Mouse (Mus musculus) stomach, postnatal 0 days (tissue): ENCODE results near the gene Slc15a1. TPM values are rescaled to one million over a fixed set of nuclear protein-coding genes. Genes with fewer than 3 reads are reported as not detected.
"Not testable (repeated sequence)": the region's sequence is repeated elsewhere in the genome, so short reads cannot be mapped to it uniquely, and the experiment has no call there.

ENCODE experiments used
- ATAC-seq: fragments of 200-750 bp; cut with Nextera tagmentation; 2 replicates; pipeline ENCODE4 v1.8.0; 2017; ENCODE audit not compliant: low FRiP score, low TSS enrichment
- DNase-seq: peaks from one replicate; pipeline ENCODE4 v3.0.0-alpha.2; 2016; ENCODE audit warnings: low spot score
- H3K27ac ChIP-seq: fragments of 300-500 bp; sonication (generic); replicated peaks from 2 replicates; pipeline ENCODE4 v1.5.1; 2014; ENCODE audit warnings: mild to moderate bottlenecking, control low read depth
- H3K27me3 ChIP-seq: fragments of 300-500 bp; sonication (generic); 2 replicates; pipeline ENCODE4 v1.6.1; 2014; ENCODE audit warnings: low read length; ENCODE audit not compliant: control insufficient read depth, insufficient read depth
- H3K36me3 ChIP-seq: fragments of 300-500 bp; sonication (generic); 2 replicates; pipeline ENCODE4 v1.6.1; 2014; ENCODE audit warnings: low read length, mixed read lengths; ENCODE audit not compliant: control insufficient read depth, insufficient read depth
- H3K4me1 ChIP-seq: fragments of 300-500 bp; sonication (generic); replicated peaks from 2 replicates; pipeline ENCODE4 v1.6.1; 2014; ENCODE audit warnings: antibody characterized with exemption; ENCODE audit not compliant: control insufficient read depth, insufficient read depth
- H3K4me2 ChIP-seq: fragments of 300-500 bp; sonication (generic); replicated peaks from 2 replicates; pipeline ENCODE4 v1.6.1; 2014; ENCODE audit warnings: low read depth, mild to moderate bottlenecking, control low read depth, moderate library complexity
- H3K4me3 ChIP-seq: fragments of 300-500 bp; sonication (generic); 2 replicates; pipeline ENCODE4 v1.5.1; 2014; ENCODE audit warnings: low read depth, low read length, control low read depth
- H3K9ac ChIP-seq: fragments of 300-500 bp; sonication (generic); 2 replicates; pipeline ENCODE4 v1.6.1; 2014; ENCODE audit warnings: mild to moderate bottlenecking, low read length, control low read depth, mixed read lengths
- H3K9me3 ChIP-seq: fragments of 300-500 bp; sonication (generic); 2 replicates; pipeline ENCODE4 v1.6.1; 2016; ENCODE audit warnings: low read length; ENCODE audit not compliant: control insufficient read depth
- CTCF ChIP-seq: IDR thresholded peaks from 2 replicates; pipeline ENCODE4 v1.5.1; 2016; ENCODE audit warnings: antibody characterized with exemption, low read depth, mild to moderate bottlenecking, moderate library complexity
- EP300 ChIP-seq: optimal IDR thresholded peaks from 2 replicates; pipeline ENCODE3; 2016; ENCODE audit warnings: antibody characterized with exemption
- WGBS: fragments of 180-500 bp; shearing (Covaris S2); extraction: QIAGEN DNeasy Blood & Tissue Kit; methylation state at CpG from one replicate; pipeline ENCODE4 v1.1.7; 2014; 5-methylcytosine and 5-hydroxymethylcytosine counted together
- polyA plus RNA-seq: library from polyadenylated mRNA; unstranded; fragments of >200 nt; fragmentation: Nextera tagmentation; extraction: Ambion mirVana; gene quantifications from 2 replicates; pipeline ENCODE4 v1.2.1, GENCODE M21; 2015

The Slc15a1 gene
- polyA plus RNA-seq, 1 experiment from 2014 or later, result 12.0 TPM

GRCm38 (mm10) chr14:121422664-121423340, 82.2 kb downstream of the Slc15a1 start:
- 28% methylated on average over 4 of the region's 4 CpGs for WGBS
- H3K4me3 ChIP-seq, result no peak overlapping the region
- ATAC-seq (peak; percentile 81), DNase-seq (peak; percentile 43)
- H3K4me1 ChIP-seq, result 0 out of 2 replicates have a peak, but pooled peaks cover 2% of the 10 kb centered on the region
- H3K36me3 ChIP-seq, result no peaks in the 10 kb centered on the region
- H3K9ac ChIP-seq, result no peak overlapping the region
- H3K4me2 ChIP-seq, result no peak overlapping the region
- peak overlapping the region; percentile 69 for H3K27ac ChIP-seq
- no peaks in the 10 kb centered on the region for H3K9me3 ChIP-seq
- TF ChIP-seq EP300 (no peak), CTCF (no peak)
- H3K27me3 ChIP-seq, result no peaks in the 10 kb centered on the region

DNA sequence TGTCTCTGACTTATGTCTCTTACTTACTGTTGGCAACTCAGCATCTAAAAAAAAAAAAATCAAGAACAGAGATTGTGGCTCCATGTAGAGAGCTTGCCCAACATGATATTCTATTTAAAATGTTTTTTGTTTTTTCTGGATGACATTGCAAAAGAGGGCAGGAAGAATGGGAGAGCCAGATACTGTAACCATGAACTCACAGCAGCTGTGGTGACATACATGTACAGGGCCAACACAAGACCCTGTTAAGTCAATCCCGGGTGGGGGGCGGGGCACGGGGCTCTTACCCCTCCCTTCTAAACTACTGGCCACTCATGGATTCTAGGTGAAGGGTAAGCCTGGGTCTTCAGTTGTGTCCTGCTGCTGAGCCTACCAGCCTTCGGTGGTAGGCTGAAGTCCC, 83.1 kb downstream of the Slc15a1 start:
- ATAC-seq, result no peak
- no peaks in the 10 kb centered on the region for H3K36me3 ChIP-seq
- no peaks in the 10 kb centered on the region for H3K9me3 ChIP-seq
- no peak overlapping the region for H3K4me2 ChIP-seq
- 0 out of 2 replicates have a peak overlapping the region, but pooled peaks have one; percentile 18 for H3K27ac ChIP-seq
- no peak overlapping the region for H3K9ac ChIP-seq
- no peak for DNase-seq
- H3K27me3 ChIP-seq, result no peaks in the 10 kb centered on the region
- no peak overlapping the region for H3K4me3 ChIP-seq
- 0 out of 2 replicates have a peak, but pooled peaks cover 2% of the 10 kb centered on the region for H3K4me1 ChIP-seq
- WGBS, result 83% methylated on average over 4 of the region's 4 CpGs
- no peak for TF ChIP-seq EP300
- TF ChIP-seq CTCF, result no peak

GRCm38 (mm10) chr14:121417594-121417993, 87.5 kb downstream of the Slc15a1 start:
- Histone ChIP-seq H3K4me1 (0 out of 2 replicates have a peak, but pooled peaks cover 2% of the 10 kb centered on the region), H3K9me3 (no peaks in the 10 kb centered on the region), H3K4me3 (no peak overlapping the region), H3K9ac (no peak overlapping the region), H3K4me2 (no peak overlapping the region), H3K27me3 (no peaks in the 10 kb centered on the region), H3K36me3 (no peaks in the 10 kb centered on the region), H3K27ac (no peak overlapping the region)
- ATAC-seq, result peak; percentile 53; the same call in 1 of the 2 replicates
- TF ChIP-seq CTCF (no peak), EP300 (no peak)
- 38% methylated on average over 5 of the region's 5 CpGs for WGBS
- peak; percentile 30 for DNase-seq

DNA sequence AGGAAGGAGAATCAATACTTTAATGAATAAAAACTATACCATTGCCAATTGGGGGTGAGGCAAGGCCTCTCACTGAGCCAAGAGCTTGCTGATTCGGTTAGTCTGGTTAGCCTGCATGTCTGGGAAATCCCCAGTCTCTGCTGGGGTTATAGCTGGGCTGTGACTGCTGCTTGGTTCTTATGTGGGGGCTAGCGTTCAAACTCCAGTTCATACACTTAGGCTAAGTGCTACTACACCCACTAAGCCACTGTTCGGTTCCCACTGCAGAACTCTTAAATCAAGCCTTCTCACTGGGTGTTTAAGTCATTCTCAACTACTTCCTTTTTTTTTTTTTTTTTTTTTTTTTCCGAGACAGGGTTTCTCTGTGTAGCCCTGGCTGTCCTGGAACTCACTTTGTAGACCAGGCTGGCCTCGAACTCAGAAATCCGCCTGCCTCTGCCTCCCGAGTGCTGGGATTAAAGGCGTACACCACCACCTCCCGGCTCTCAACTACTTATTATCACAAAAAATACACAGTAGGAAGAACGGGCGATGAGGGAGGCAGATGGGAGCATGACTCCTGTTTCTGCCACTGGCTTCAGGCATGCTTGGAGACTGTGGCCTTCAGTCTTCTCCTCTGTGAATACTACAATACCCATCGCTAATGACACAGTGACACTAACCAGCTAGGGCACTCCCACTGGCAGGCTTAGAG, 88.3 kb downstream of the Slc15a1 start:
- H3K9me3 ChIP-seq, result no peaks in the 10 kb centered on the region
- H3K4me2 ChIP-seq, result no peak overlapping the region
- ATAC-seq (no peak), DNase-seq (no peak)
- no peak overlapping the region for H3K27ac ChIP-seq
- no peak overlapping the region for H3K4me3 ChIP-seq
- no peak overlapping the region for H3K9ac ChIP-seq
- no peaks in the 10 kb centered on the region for H3K36me3 ChIP-seq
- no peaks in the 10 kb centered on the region for H3K4me1 ChIP-seq
- no peaks in the 10 kb centered on the region for H3K27me3 ChIP-seq
- TF ChIP-seq EP300, result no peak
- no peak for TF ChIP-seq CTCF
- 70% methylated on average over 10 of the region's 12 CpGs for WGBS

DNA sequence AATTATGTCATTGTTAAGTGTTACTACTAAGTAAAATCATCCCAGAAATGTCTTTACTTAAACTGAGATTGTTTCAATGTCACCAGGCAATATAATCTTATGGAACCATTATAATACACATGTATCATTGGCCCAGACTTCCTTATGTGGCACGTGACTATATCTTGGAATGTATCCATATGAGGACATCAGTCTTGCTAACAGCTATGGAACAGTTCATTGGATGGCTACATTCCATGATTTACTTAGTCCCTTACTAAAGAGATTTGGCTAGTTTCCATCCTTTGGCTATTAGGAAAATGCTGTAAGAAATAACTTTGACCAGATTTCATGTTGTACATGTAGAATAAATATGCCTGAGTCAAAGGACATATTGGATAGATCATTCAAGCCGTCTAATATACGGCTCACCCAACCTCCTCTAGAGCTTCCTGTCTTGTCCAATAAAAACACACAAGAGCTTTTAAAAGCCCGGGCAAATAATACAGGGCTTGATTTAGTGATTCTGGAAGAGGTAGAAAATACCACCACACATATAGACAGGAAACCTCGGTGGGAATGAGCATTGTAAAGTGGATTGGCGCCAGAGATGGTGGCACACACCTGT, 90.3 kb downstream of the Slc15a1 start:
- H3K27me3 ChIP-seq, result no peaks in the 10 kb centered on the region
- H3K27ac ChIP-seq, result no peak overlapping the region
- no peaks in the 10 kb centered on the region for H3K36me3 ChIP-seq
- H3K4me2 ChIP-seq, result no peak overlapping the region
- TF ChIP-seq EP300 (no peak), CTCF (no peak)
- H3K4me3 ChIP-seq, result no peak overlapping the region
- H3K4me1 ChIP-seq, result no peaks in the 10 kb centered on the region
- ATAC-seq (peak; percentile 53; the same call in 1 of the 2 replicates), DNase-seq (no peak)
- no peak overlapping the region for H3K9ac ChIP-seq
- no peaks in the 10 kb centered on the region for H3K9me3 ChIP-seq
- 42% methylated on average over 6 of the region's 6 CpGs for WGBS

GRCm38 (mm10) chr14:121413726-121414125, 91.3 kb downstream of the Slc15a1 start:
- not testable (repeated sequence) for H3K27me3 ChIP-seq, ATAC-seq, H3K27ac ChIP-seq, H3K4me1 ChIP-seq, H3K9ac ChIP-seq, H3K9me3 ChIP-seq, DNase-seq, H3K36me3 ChIP-seq, H3K4me3 ChIP-seq, H3K4me2 ChIP-seq
- WGBS, result 97% methylated on average over 1 of the region's 1 CpGs

Other genes with a start within 250 kb of the Slc15a1 start
- 34.0 and 35.9 TPM in 2 replicates for gene Stk24, start 125.2 kb downstream of the Slc15a1 start, polyA plus RNA-seq